Mouse (Mus musculus) induced T-regulatory cell, adult 2 months (primary cell): ENCODE measurements around the gene Cort.
"Not testable (repeated sequence)": the region's sequence is repeated elsewhere in the genome, so short reads cannot be mapped to it uniquely, and the experiment has no call there.

Experiments used
- DNase-seq: peaks from one replicate; pipeline ENCODE4 v3.0.0-alpha.2; 2012; ENCODE audit warnings: low read depth

Gene Cort

GRCm38 (mm10) chr4:149147528-149147927, 21.0 kb upstream of the Cort start:
- DNase-seq = no peak

GRCm38 (mm10) chr4:149145151-149145550, 18.6 kb upstream of the Cort start:
- no peak for DNase-seq

- peak; percentile 91 for DNase-seq
Observed at GRCm38 (mm10) chr4:149144459-149144858, 17.9 kb upstream of the Cort start.

GRCm38 (mm10) chr4:149143594-149143993, 17.0 kb upstream of the Cort start:
- no peak for DNase-seq

- no peak for DNase-seq
Observed at GRCm38 (mm10) chr4:149138515-149138914, 12.0 kb upstream of the Cort start.

GRCm38 (mm10) chr4:149136982-149137770, 10.6 kb upstream of the Cort start, which contains the start of gene Cenps:
Cenps (minus strand) TSS chr4:149137629.
- peak; percentile 92 for DNase-seq

- peak; percentile 5 for DNase-seq
Observed at GRCm38 (mm10) chr4:149136116-149136850, 9.7 kb upstream of the Cort start.

GRCm38 (mm10) chr4:149133395-149133794, 6.8 kb upstream of the Cort start:
- no peak for DNase-seq

GRCm38 (mm10) chr4:149131789-149132565, 5.4 kb upstream of the Cort start:
- no peak for DNase-seq

GRCm38 (mm10) chr4:149131021-149131752, 4.6 kb upstream of the Cort start:
- DNase-seq = no peak

- no peak for DNase-seq
Observed at GRCm38 (mm10) chr4:149128467-149128866, 1.9 kb upstream of the Cort start.

- no peak for DNase-seq
Observed at GRCm38 (mm10) chr4:149126115-149126509, 451 bp downstream of the Cort start.

- no peak for DNase-seq
Observed at GRCm38 (mm10) chr4:149125341-149126114, 1.0 kb downstream of the Cort start.

- no peak for DNase-seq
Observed at GRCm38 (mm10) chr4:149123432-149123831, 3.1 kb downstream of the Cort start.

- DNase-seq = not testable (repeated sequence)
Observed at GRCm38 (mm10) chr4:149119978-149120562, 6.5 kb downstream of the Cort start.

GRCm38 (mm10) chr4:149103875-149104561, 22.5 kb downstream of the Cort start, which contains the start of gene Dffa:
Dffa (plus strand) TSS chr4:149104146.
- peak; percentile 93 for DNase-seq

GRCm38 (mm10) chr4:149101456-149101855, 25.1 kb downstream of the Cort start:
- no peak for DNase-seq

GRCm38 (mm10) chr4:149100449-149100848, 26.1 kb downstream of the Cort start:
- not testable (repeated sequence) for DNase-seq

- DNase-seq = peak; percentile 90
Observed at GRCm38 (mm10) chr4:149099369-149100017, 27.1 kb downstream of the Cort start, which contains the start of gene Pex14. Pex14 (minus strand) TSS chr4:149099876.
